Mouse (Mus musculus): ENCODE data around the gene Dimt1. TPM values are rescaled to one million over a fixed set of nuclear protein-coding genes. Genes with fewer than 3 reads are reported as not detected.
A peak's percentile ranks its signal among the peaks of the same experiment; 100 is the strongest.
"Not testable (repeated sequence)": the region's sequence is repeated elsewhere in the genome, so short reads cannot be mapped to it uniquely, and the experiment has no call there.

Dimt1 gene
- 22.1 and 25.8 TPM in 2 replicates for total RNA-seq (2014; rRNA removed)
- polyA plus RNA-seq (2015; fragmentation: Nextera tagmentation; extraction: Ambion mirVana): 32.2 and 32.9 TPM in 2 replicates

- H3K36me3 ChIP-seq (ENCODE audit: insufficient read depth): peaks cover 15% of the 10 kb centered on the region
- peak within 1 kb of the TSS; percentile 77 for H3K4me2 ChIP-seq (ENCODE audit: low read depth)
- under 1% methylated on average over 68 of the region's 68 CpGs for WGBS
- H3K4me3 ChIP-seq (ENCODE audit: low read depth, low read length): peak within 1 kb of the TSS; percentile 88
- H3K27ac ChIP-seq (ENCODE audit: low read depth, low read length): peak within 1 kb of the TSS; percentile 77
- peak within 1 kb of the TSS; percentile 88 for H3K9ac ChIP-seq
- peak; percentile 95 for DNase-seq
- H3K4me1 ChIP-seq (ENCODE audit: insufficient read depth): peaks cover 10% of the 10 kb centered on the region; the same call in 1 of the 2 replicates
- peak; percentile 99 for ATAC-seq
- no peaks in the 10 kb centered on the region for H3K9me3 ChIP-seq (ENCODE audit: low read length)
- no peaks in the 10 kb centered on the region for H3K27me3 ChIP-seq (ENCODE audit: insufficient read depth, low read length)
- TF ChIP-seq CTCF (IDR thresholded peaks at IDR 0.05; ENCODE audit: low read depth): no peak
These were observed at the start of gene Dimt1 for GRCm38 (mm10) chr13:106946594-106947540. Dimt1 (plus strand) TSS chr13:106947127.

GRCm38 (mm10) chr13:106904637-106905036, 42.3 kb upstream of the Dimt1 start:
- no peak overlapping the region for H3K9ac ChIP-seq
- no peak overlapping the region for H3K4me2 ChIP-seq (ENCODE audit: low read depth)
- H3K27me3 ChIP-seq (ENCODE audit: insufficient read depth, low read length): no peaks in the 10 kb centered on the region
- DNase-seq (no peak), ATAC-seq (no peak)
- H3K9me3 ChIP-seq (ENCODE audit: low read length): no peaks in the 10 kb centered on the region
- no peak overlapping the region for H3K27ac ChIP-seq (ENCODE audit: low read depth, low read length)
- H3K4me1 ChIP-seq (ENCODE audit: insufficient read depth): no peaks in the 10 kb centered on the region
- WGBS: 90% methylated on average over 3 of the region's 3 CpGs
- peaks cover 33% of the 10 kb centered on the region for H3K36me3 ChIP-seq (ENCODE audit: insufficient read depth)
- TF ChIP-seq CTCF (IDR thresholded peaks at IDR 0.05; ENCODE audit: low read depth): no peak
- no peak overlapping the region for H3K4me3 ChIP-seq (ENCODE audit: low read depth, low read length)

- 80% methylated on average over 6 of the region's 6 CpGs for WGBS
- H3K4me1 ChIP-seq (ENCODE audit: insufficient read depth); DNase-seq; H3K4me2 ChIP-seq (ENCODE audit: low read depth); H3K27ac ChIP-seq (ENCODE audit: low read depth, low read length); H3K9me3 ChIP-seq (ENCODE audit: low read length); H3K4me3 ChIP-seq (ENCODE audit: low read depth, low read length); H3K27me3 ChIP-seq (ENCODE audit: insufficient read depth, low read length); ATAC-seq; H3K9ac ChIP-seq: not testable (repeated sequence)
- peaks cover 28% of the 10 kb centered on the region for H3K36me3 ChIP-seq (ENCODE audit: insufficient read depth)
These were observed 41.8 kb upstream of the Dimt1 start for GRCm38 (mm10) chr13:106905154-106905553.

GRCm38 (mm10) chr13:106907273-106907672, 39.7 kb upstream of the Dimt1 start:
- TF ChIP-seq CTCF (IDR thresholded peaks at IDR 0.05; ENCODE audit: low read depth): no peak
- H3K4me1 ChIP-seq (ENCODE audit: insufficient read depth): no peaks in the 10 kb centered on the region
- DNase-seq: no peak
- 97% methylated on average over 4 of the region's 4 CpGs for WGBS
- H3K9me3 ChIP-seq (ENCODE audit: low read length): no peaks in the 10 kb centered on the region
- ATAC-seq: no peak
- no peak overlapping the region for H3K4me3 ChIP-seq (ENCODE audit: low read depth, low read length)
- H3K36me3 ChIP-seq (ENCODE audit: insufficient read depth): peaks cover 23% of the 10 kb centered on the region
- H3K27me3 ChIP-seq (ENCODE audit: insufficient read depth, low read length): no peaks in the 10 kb centered on the region
- H3K9ac ChIP-seq: no peak overlapping the region
- no peak overlapping the region for H3K27ac ChIP-seq (ENCODE audit: low read depth, low read length)
- no peak overlapping the region for H3K4me2 ChIP-seq (ENCODE audit: low read depth)

GRCm38 (mm10) chr13:106910096-106910495, 36.8 kb upstream of the Dimt1 start:
- Histone ChIP-seq H3K27ac (ENCODE audit: low read depth, low read length) (no peak overlapping the region), H3K4me1 (ENCODE audit: insufficient read depth) (no peaks in the 10 kb centered on the region), H3K9me3 (ENCODE audit: low read length) (no peaks in the 10 kb centered on the region), H3K27me3 (ENCODE audit: insufficient read depth, low read length) (no peaks in the 10 kb centered on the region), H3K36me3 (ENCODE audit: insufficient read depth) (peaks cover 23% of the 10 kb centered on the region), H3K4me2 (ENCODE audit: low read depth) (no peak overlapping the region), H3K4me3 (ENCODE audit: low read depth, low read length) (no peak overlapping the region), H3K9ac (no peak overlapping the region)
- TF ChIP-seq CTCF (IDR thresholded peaks at IDR 0.05; ENCODE audit: low read depth): no peak
- DNase-seq (no peak), ATAC-seq (no peak)
- WGBS: 97% methylated on average over 10 of the region's 10 CpGs

- peaks cover 4% of the 10 kb centered on the region; the same call in 1 of the 2 replicates for H3K36me3 ChIP-seq (ENCODE audit: insufficient read depth)
- no peak overlapping the region for H3K4me3 ChIP-seq (ENCODE audit: low read depth, low read length)
- 83% methylated on average over 3 of the region's 3 CpGs for WGBS
- no peak overlapping the region for H3K9ac ChIP-seq
- no peak for TF ChIP-seq CTCF (IDR thresholded peaks at IDR 0.05; ENCODE audit: low read depth)
- no peaks in the 10 kb centered on the region for H3K27me3 ChIP-seq (ENCODE audit: insufficient read depth, low read length)
- H3K4me2 ChIP-seq (ENCODE audit: low read depth): no peak overlapping the region
- no peaks in the 10 kb centered on the region for H3K9me3 ChIP-seq (ENCODE audit: low read length)
- no peak overlapping the region for H3K27ac ChIP-seq (ENCODE audit: low read depth, low read length)
- ATAC-seq (no peak), DNase-seq (no peak)
- no peaks in the 10 kb centered on the region for H3K4me1 ChIP-seq (ENCODE audit: insufficient read depth)
These were observed 33.7 kb upstream of the Dimt1 start for GRCm38 (mm10) chr13:106913125-106913736.
